Mouse (Mus musculus): ENCODE results near the gene Josd1.

Gene Josd1

DNA sequence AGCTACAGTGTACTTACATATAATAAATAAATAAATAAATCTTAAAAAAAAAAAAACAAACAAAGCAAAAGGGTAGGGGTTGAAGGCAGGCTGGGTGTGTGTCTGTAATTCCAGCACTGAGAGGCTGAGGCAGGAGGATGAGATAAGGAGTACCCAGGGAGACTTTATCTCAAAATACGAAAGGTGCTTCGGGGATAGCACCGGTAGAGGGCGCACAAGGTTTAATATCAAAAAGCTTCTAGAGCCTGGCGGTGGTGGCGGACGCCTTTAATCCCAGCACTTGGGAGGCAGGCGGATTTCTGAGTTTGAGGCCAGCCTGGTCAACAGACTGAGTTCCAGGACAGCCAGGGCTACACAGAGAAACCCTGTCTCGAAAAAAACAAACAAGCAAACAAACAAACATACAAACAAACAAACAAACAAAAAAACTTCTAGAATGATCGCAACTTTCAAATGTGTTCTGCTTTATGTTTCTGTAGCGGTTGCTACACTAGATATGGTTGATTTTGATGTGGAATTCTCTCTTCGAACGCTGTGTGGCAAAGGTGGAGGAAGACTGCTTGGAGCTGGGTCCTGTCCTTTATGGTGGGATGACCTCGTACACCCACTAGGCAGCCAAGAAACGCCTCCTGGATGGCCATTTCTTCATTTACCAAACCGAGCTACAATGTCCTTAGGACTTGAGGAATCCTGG lies 29.7 kb downstream of the Josd1 start:
- peak; percentile 92 to 96 for DNase-seq

DNA sequence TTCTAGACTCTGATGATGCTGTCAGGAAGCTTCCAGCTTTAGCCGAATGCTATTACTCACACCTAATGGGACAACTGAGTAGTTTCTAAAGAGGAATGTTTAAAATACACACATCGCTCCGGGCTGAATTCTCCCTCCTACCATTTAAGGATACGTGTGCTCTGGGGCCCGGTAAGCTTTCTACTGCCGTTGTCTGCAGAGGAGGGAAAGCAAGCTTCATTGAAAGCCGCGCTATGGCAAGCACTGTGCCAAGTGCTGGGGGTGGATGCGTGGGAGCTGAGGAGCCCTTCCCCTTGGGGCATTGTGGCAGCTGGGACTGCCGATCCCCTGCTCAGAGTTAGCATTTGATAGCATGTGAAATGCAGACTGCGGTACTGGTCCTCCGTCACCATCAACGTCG lies 31.3 kb downstream of the Josd1 start:
- no peak for DNase-seq

DNA sequence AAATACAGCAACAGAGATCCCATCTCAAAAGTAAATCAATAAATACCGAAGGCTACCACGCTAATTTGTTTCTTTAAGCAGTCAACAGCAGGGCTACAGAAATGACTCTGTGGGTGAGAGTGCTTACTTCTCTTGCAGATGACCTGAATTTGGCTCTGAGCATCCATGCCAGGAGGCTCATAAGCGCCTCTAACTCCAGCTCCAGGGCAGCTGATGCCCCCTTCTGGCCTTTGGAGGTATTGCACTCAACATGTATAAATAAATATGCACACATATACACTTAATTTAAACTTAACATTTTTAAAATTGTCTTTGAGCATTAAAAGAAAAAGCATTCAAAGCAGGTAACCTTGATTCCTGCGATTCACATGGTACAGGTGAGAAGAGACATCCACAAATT lies 36.2 kb downstream of the Josd1 start:
- DNase-seq, result peak; percentile 38 to 63

DNA sequence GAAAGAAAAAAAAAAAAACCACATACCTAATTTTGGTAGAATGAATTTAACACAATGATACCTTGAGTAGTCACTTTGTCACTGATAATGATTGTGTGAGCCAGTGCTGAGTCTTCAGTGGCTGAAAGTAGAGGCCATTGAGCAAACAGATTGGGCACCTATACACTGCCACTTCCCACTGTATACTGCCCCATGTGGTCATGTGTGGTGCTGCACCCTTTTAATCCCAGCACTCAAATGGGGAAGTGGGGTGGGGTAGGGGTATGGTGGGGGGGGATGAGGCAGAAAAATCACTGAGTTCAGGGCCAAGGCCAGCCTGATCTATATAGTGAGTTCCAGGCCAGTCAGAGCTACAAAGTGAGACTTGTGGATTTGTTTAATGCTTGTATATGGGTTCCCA lies 37.1 kb downstream of the Josd1 start:
- DNase-seq, result peak; percentile 55 to 81

DNA sequence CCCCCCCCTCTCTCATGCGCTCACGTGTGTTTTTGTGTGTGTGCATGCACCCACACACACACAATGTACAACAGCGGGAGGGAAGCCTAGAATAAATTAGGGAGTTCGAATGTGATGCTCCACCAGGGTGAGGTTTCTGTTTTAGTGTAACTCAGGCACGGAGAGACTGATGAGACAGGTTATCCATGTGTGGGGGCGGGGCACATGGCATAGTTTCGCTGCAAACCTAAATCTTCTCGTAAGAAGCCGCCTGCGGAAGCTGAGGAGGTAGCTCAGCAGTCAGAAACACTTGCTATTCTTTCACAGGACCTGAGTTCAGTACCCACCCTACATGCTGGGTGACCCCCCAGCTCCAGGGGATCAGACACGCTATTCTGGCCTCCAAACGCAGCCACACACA lies 39.6 kb downstream of the Josd1 start:
- no peak for DNase-seq

DNA sequence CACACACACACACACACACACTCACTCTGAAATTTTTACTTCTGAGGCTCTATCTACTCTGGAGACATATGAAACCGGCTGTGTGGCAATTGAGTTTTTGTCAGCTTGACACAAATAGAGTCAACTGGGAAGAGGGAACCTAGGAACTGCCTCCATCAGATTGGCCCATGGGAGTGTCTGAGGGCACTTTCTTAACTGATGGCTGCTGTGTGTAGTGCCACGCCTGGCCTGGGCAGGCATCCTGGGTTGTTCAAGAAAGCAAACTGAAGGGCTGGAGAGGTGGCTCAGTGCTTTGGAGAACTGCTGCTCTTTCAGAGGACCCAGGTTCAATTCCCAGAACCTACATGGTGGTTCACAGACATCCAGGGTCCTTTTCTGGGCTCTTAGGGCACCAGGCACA lies 42.2 kb downstream of the Josd1 start:
- DNase-seq, result no peak

DNA sequence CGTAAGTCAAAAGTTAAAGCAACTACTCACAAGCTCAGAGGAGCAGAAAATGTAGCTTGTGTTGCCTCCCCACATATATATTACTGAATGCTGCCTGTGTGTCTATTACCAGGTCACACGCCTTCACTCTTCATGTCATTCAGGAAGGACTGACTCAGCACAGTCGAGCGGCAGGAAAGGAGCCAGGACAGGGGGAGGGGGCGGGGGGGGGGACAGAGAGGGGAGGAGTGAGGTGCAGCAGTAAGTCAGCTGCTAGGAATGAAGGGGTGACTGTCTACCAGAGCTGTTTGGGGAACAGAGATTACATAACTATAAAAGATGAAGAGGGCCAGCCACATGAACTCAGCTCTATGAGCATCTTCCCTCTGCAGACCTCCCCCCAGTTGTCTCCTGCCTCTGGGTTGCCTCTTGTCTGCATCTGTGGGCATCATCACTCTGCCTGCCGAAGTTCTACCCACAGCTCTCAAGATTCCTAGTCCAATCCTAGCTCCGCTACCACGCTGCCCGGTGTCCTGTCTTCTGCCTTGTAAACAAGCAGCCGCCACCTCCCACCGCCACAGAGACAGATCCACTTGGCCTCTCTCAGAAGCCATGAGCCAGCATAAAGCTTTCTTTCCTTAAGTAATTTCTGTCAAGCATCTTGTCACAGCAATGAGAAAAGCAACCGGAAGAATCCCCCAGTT lies 46.4 kb downstream of the Josd1 start:
- DNase-seq, result no peak

DNA sequence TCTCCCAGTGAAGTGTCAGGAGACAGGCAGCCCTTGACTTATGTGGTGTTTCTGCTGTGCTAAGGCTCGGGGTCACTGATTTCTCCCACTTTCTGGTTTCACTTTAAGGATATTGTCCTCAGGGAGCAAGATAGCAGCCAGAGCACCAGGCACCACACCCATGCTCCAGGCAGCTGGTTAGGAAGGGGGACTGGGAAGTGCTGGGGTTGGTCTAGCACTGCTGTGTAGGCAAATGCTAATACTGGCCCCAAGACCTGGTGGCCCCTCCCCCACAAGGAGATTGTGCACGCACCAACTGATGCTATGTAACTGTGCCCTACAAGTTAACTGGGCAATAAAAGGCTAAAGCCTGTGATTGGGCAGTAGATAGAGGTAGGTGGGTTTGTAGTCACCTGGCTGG lies 57.2 kb downstream of the Josd1 start:
- no peak for DNase-seq
